Comparison of ENCODE assay signal across 7 mouse cellular contexts in the genomic region with DNA sequence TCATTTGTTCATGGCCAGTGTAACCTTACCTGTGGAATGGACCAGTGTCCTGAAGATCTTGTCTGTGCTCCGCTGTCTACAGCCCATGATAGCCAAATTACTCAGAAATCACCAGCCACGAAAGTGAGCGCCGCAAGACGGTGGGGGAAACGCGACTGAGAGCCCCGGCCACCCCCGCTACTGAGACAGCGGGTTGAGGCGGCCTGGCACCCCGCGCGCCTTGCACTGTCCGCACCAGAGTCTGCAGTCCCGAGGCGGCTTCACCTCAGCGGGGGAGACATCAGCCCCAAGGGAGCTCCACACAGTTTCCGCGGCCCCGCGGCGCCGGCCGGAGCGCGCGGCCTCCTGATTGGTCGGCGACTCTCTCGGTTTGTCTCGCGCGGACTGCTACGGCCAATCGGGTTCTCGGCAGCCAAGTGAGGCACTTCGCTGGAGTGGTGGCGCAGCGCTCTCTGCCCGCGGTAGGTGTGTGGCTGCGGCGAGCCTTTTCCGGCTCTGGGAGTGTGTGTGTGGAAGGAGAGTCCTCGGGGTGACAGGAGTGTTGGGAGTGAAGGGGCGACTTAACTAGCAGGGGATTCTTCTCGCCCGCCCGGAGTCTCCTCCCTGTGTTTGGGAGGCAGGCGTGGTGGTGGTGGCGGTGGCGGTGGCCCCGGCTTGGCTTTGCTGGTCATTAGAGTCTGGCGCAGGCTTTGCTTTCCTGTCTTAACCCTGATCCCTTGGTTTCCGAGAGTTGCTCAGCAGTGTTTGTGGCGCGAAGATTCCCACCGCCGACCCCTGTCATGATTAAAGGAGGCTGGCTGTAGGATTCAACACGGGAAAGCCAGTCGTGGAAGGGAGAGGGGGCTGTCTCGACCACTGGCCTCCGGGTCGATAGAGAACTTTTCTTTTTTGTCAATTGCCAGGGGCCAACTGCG. TPM values are rescaled to one million over a fixed set of nuclear protein-coding genes. Genes with fewer than 3 reads are reported as not detected.
DNase-seq lines count a peak whose midpoint lies in the region; ATAC-seq lines count a peak whose summit lies in the region.

A gene (minus strand): TSS at position 327 of the 914 bp plus-strand sequence.
A gene (plus strand): TSS at position 415 of the 914 bp plus-strand sequence.

- H3K4me3 ChIP-seq in embryonic facial prominence, embryonic 10.5 days, result peak within 1 kb of the TSS; percentile 72
- H3K4me3 ChIP-seq in limb, embryonic 10.5 days, result peak within 1 kb of the TSS; percentile 85
- peak within 1 kb of the TSS; percentile 89 for H3K4me3 ChIP-seq in midbrain, embryonic 13.5 days (replicated peaks)

- H3K4me1 ChIP-seq in embryonic facial prominence, embryonic 10.5 days, result peaks cover 15% of the 10 kb centered on the region
- peaks cover 15% of the 10 kb centered on the region for H3K4me1 ChIP-seq in limb, embryonic 10.5 days
- H3K4me1 ChIP-seq in midbrain, embryonic 13.5 days (replicated peaks), result peaks cover 18% of the 10 kb centered on the region

- H3K4me2 ChIP-seq in midbrain, embryonic 13.5 days (replicated peaks), result peak within 1 kb of the TSS; percentile 80

- no peaks in the 10 kb centered on the region for H3K36me3 ChIP-seq in embryonic facial prominence, embryonic 10.5 days (replicated peaks)
- H3K36me3 ChIP-seq in limb, embryonic 10.5 days, result 0 out of 2 replicates have a peak, but pooled peaks cover 3% of the 10 kb centered on the region
- H3K36me3 ChIP-seq in midbrain, embryonic 13.5 days, result no peaks in the 10 kb centered on the region

- WGBS in embryonic facial prominence, embryonic 10.5 days, result under 1% methylated on average over 66 of the region's 66 CpGs
- WGBS in limb, embryonic 10.5 days, result under 1% methylated on average over 66 of the region's 66 CpGs
- under 1% methylated on average over 63 of the region's 66 CpGs for WGBS in midbrain, embryonic 13.5 days

- H3K9me3 ChIP-seq in embryonic facial prominence, embryonic 10.5 days, result no peaks in the 10 kb centered on the region
- H3K9me3 ChIP-seq in limb, embryonic 10.5 days (replicated peaks), result no peaks in the 10 kb centered on the region
- H3K9me3 ChIP-seq in midbrain, embryonic 13.5 days, result no peaks in the 10 kb centered on the region

- DNase-seq in adrenal gland, postnatal 10 days, result peak; percentile 97
- DNase-seq in embryonic facial prominence, embryonic 10.5 days (ENCODE audit: low spot score), result peak; percentile 95
- DNase-seq in kidney, adult 11 months, result peak; percentile 96
- DNase-seq in limb, embryonic 10.5 days (ENCODE audit: low spot score), result peak; percentile 93
- peak; percentile 93 for DNase-seq in spleen, adult 12 weeks (ENCODE audit: low spot score)

- ATAC-seq in granulocyte monocyte progenitor cell, adult 5-6 weeks (replicated peaks; ENCODE audit: poor library complexity, severe bottlenecking), result peak; percentile 93
- ATAC-seq in midbrain, embryonic 13.5 days, result peak; percentile 100

- H3K9ac ChIP-seq in midbrain, embryonic 13.5 days (replicated peaks), result peak within 1 kb of the TSS; percentile 86

- H3K27me3 ChIP-seq in embryonic facial prominence, embryonic 10.5 days (replicated peaks; ENCODE audit: low read depth, poor library complexity, severe bottlenecking), result no peaks in the 10 kb centered on the region
- no peaks in the 10 kb centered on the region for H3K27me3 ChIP-seq in limb, embryonic 10.5 days (ENCODE audit: low read depth, poor library complexity, severe bottlenecking)
- H3K27me3 ChIP-seq in midbrain, embryonic 13.5 days, result no peaks in the 10 kb centered on the region

- H3K27ac ChIP-seq in embryonic facial prominence, embryonic 10.5 days (replicated peaks), result peak within 1 kb of the TSS; percentile 88
- H3K27ac ChIP-seq in limb, embryonic 10.5 days, result peak within 1 kb of the TSS; percentile 86
- H3K27ac ChIP-seq in midbrain, embryonic 13.5 days, result peak within 1 kb of the TSS; percentile 78

RNA-seq across cellular contexts. Expression of the first gene that starts in this region (rescaled TPM):
- total RNA-seq in adrenal gland, postnatal 10 days (2021), result 10 to 100 TPM in 1 of 2 experiments, 1 to 10 TPM in 1; 8.6 to 12.1 TPM
- polyA plus RNA-seq in embryonic facial prominence, embryonic 10.5 days (2016; fragmentation: Nextera tagmentation; extraction: Ambion mirVana), result 11.1 and 13.5 TPM in 2 replicates
- total RNA-seq in granulocyte monocyte progenitor cell, adult 5-6 weeks (2014; fragmentation: Nextera tagmentation), result 17.0 and 17.3 TPM in 2 replicates
- total RNA-seq in granulocyte monocyte progenitor cell, adult 5-6 weeks (2017), result 26.6 and 28.9 TPM in 2 replicates
- polyA plus RNA-seq in limb, embryonic 10.5 days (2016; fragmentation: Nextera tagmentation; extraction: Ambion mirVana), result 10.4 and 13.1 TPM in 2 replicates
- 8.3 and 9.4 TPM in 2 replicates for polyA plus RNA-seq in midbrain, embryonic 13.5 days (2015; fragmentation: Nextera tagmentation; extraction: Ambion mirVana)

RNA-seq across cellular contexts. Expression of the second gene that starts in this region (rescaled TPM):
- total RNA-seq in adrenal gland, postnatal 10 days (2021), result 10 to 100 TPM; 34.8 to 41.6 TPM
- polyA plus RNA-seq in embryonic facial prominence, embryonic 10.5 days (2016; fragmentation: Nextera tagmentation; extraction: Ambion mirVana), result 44.9 and 45.7 TPM in 2 replicates
- 32.5 and 42.4 TPM in 2 replicates for total RNA-seq in granulocyte monocyte progenitor cell, adult 5-6 weeks (2014; fragmentation: Nextera tagmentation)
- 31.0 and 43.0 TPM in 2 replicates for total RNA-seq in granulocyte monocyte progenitor cell, adult 5-6 weeks (2017)
- polyA plus RNA-seq in limb, embryonic 10.5 days (2016; fragmentation: Nextera tagmentation; extraction: Ambion mirVana), result 44.4 and 44.6 TPM in 2 replicates
- polyA plus RNA-seq in midbrain, embryonic 13.5 days (2015; fragmentation: Nextera tagmentation; extraction: Ambion mirVana), result 24.8 and 25.3 TPM in 2 replicates

Comparison
In these comparisons a context has a peak if more than half of its experiments do, and no peak if none do; other contexts are left out.
1. Peak in every context shown above with its lines: DNase-seq, ATAC-seq, H3K4me3 ChIP-seq and H3K27ac ChIP-seq.